Mouse (Mus musculus) olfactory bulb, adult 2 months (tissue): Measurements from ENCODE around the gene Phkg2.

Source experiments
- CTCF ChIP-seq: fragments of 200-500 bp; IDR thresholded peaks from 2 replicates; pipeline ENCODE4 v1.5.1; 2012; ENCODE audit warnings: low read depth, mild to moderate bottlenecking, low read length, moderate library complexity; ENCODE audit not compliant: insufficient read depth
- POLR2A ChIP-seq: fragments of 200-500 bp; IDR thresholded peaks from 2 replicates; pipeline ENCODE4 v1.6.1; 2012; ENCODE audit warnings: mild to moderate bottlenecking, low read depth, low read length, moderate library complexity; ENCODE audit not compliant: insufficient read depth

GRCm38 (mm10) chr7:127604256-127604655, 31.1 kb downstream of the Phkg2 start:
- no peak for TF ChIP-seq CTCF
- TF ChIP-seq POLR2A: no peak
